Mouse (Mus musculus) monocyte, adult 2 months (primary cell): Measurements from ENCODE around the gene Thra.
"Not testable (repeated sequence)": the region's sequence is repeated elsewhere in the genome, so short reads cannot be mapped to it uniquely, and the experiment has no call there.

ENCODE experiments used
- DNase-seq, 2 experiments: peaks; one replicate each; pipeline ENCODE4 v3.0.0; 2022; ENCODE audit warnings: low spot score in 2 of 2, low read depth in 1 of 2

Gene Thra

GRCm38 (mm10) chr11:98740393-98741050, at the start of gene Thra:
TSS of gene Thra (plus strand) at chr11:98740638.
- no peak for DNase-seq

- DNase-seq, result no peak
These were observed 47.2 kb upstream of the Thra start for GRCm38 (mm10) chr11:98693201-98693600.

GRCm38 (mm10) chr11:98693746-98694145, 46.7 kb upstream of the Thra start:
- DNase-seq, result no peak

- DNase-seq, result no peak
These were observed 46.1 kb upstream of the Thra start for GRCm38 (mm10) chr11:98694301-98694700.

GRCm38 (mm10) chr11:98695408-98695807, 45.0 kb upstream of the Thra start:
- DNase-seq, result no peak

GRCm38 (mm10) chr11:98696454-98697216, 43.8 kb upstream of the Thra start:
- DNase-seq, result no peak

GRCm38 (mm10) chr11:98697225-98697624, 43.2 kb upstream of the Thra start:
- DNase-seq, result no peak

- no peak for DNase-seq
These were observed 41.4 kb upstream of the Thra start for GRCm38 (mm10) chr11:98698849-98699640.

- DNase-seq, result peak in 1 of 2 experiments; percentile 65
These were observed 40.5 kb upstream of the Thra start for GRCm38 (mm10) chr11:98699911-98700310.

GRCm38 (mm10) chr11:98701213-98701670, 39.2 kb upstream of the Thra start, which contains the start of gene Csf3:
TSS of gene Csf3 (plus strand) at chr11:98701263.
- no peak for DNase-seq

- no peak for DNase-seq
These were observed 38.1 kb upstream of the Thra start for GRCm38 (mm10) chr11:98702323-98702722.

GRCm38 (mm10) chr11:98705021-98705420, 35.4 kb upstream of the Thra start:
- DNase-seq, result no peak

- DNase-seq, result no peak
These were observed 32.8 kb upstream of the Thra start for GRCm38 (mm10) chr11:98707401-98708281.

- peak; percentile 12 to 24 for DNase-seq
These were observed 32.0 kb upstream of the Thra start for GRCm38 (mm10) chr11:98708282-98708956.

GRCm38 (mm10) chr11:98709001-98709741, 31.3 kb upstream of the Thra start:
- DNase-seq, result no peak

GRCm38 (mm10) chr11:98710416-98711045, 29.9 kb upstream of the Thra start:
- DNase-seq, result peak; percentile 56 to 69

- no peak for DNase-seq
These were observed 29.4 kb upstream of the Thra start for GRCm38 (mm10) chr11:98711046-98711434.

GRCm38 (mm10) chr11:98712009-98712408, 28.4 kb upstream of the Thra start:
- not testable (repeated sequence) for DNase-seq

- no peak for DNase-seq
These were observed 26.7 kb upstream of the Thra start for GRCm38 (mm10) chr11:98713703-98714102.
